Mouse (Mus musculus): ENCODE data around the gene Sntg2. TPM values are rescaled to one million over a fixed set of nuclear protein-coding genes. Genes with fewer than 3 reads are reported as not detected.
A peak's percentile ranks its signal among the peaks of the same experiment; 100 is the strongest.

Gene Sntg2
- total and polyA plus RNA-seq, 3 experiments, result 0.29 to 0.55 (median 0.48) TPM

DNA sequence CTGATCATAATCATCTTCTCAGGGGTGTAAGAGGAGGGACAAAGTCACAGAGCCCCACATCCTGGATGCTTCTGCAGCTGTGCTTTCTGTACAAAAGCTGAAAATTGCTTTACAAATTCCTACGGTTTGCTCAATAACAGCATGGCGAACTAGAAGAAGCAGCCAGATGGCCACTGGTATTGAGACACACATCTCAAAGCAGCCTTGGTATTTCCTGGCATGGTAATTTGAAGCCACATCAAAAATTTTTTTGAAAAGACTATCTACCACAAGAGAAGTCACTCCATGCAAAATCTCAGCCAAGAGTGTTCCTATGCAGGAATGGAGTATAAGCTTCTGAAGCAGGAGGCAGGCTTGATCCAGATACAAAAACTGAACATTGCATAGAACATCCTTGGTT is 195.6 kb downstream of the Sntg2 start:
- 82% methylated on average over 2 of the region's 2 CpGs for WGBS
- H3K27me3 ChIP-seq (ENCODE audit: control insufficient read depth, insufficient read depth, low read length), result no peaks in the 10 kb centered on the region
- TF ChIP-seq POLR2A (IDR thresholded peaks at IDR 0.05; ENCODE audit: insufficient read depth, low read depth, low read length) (no peak), CTCF (IDR thresholded peaks at IDR 0.05) (no peak), EP300 (IDR thresholded peaks at IDR 0.05; ENCODE audit: insufficient read depth, low read depth, low read length) (no peak)
- no peaks in the 10 kb centered on the region for H3K36me3 ChIP-seq (ENCODE audit: control insufficient read depth, insufficient read depth, low read length)
- no peaks in the 10 kb centered on the region for H3K4me1 ChIP-seq (ENCODE audit: control insufficient read depth, insufficient read depth, low read length)
- no peak overlapping the region for H3K4me3 ChIP-seq
- no peaks in the 10 kb centered on the region for H3K79me2 ChIP-seq (replicated peaks; ENCODE audit: control insufficient read depth, insufficient read depth, low read length)
- intact Hi-C loops (cut with DNase I), result no loop called here
- no peak overlapping the region for H3K27ac ChIP-seq
- DNase-seq, result no peak
- H3K9ac ChIP-seq (ENCODE audit: low read depth, low read length), result no peak overlapping the region

DNA sequence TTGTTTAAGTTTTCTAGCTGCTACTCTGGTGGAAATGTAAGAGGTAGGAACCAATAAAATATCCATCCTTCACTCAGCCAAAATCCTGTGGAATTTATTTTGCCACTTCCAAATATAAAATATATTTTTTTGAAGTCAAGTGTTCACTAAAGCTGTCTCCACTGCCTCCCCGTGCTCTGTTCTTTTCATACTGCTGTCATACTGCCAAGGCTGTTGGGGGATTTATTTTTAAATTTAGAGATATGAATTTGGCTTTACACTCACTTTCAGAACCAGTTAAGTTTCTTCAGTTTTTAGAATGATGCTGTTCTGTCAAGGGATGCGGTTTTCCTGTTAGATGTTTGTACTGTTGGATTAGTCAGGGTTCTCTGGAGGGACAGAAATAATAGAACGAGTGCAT is 204.7 kb downstream of the Sntg2 start:
- no peak overlapping the region for H3K9ac ChIP-seq (ENCODE audit: low read depth, low read length)
- H3K79me2 ChIP-seq (replicated peaks; ENCODE audit: control insufficient read depth, insufficient read depth, low read length), result no peaks in the 10 kb centered on the region
- no peaks in the 10 kb centered on the region; the same call in 1 of the 2 replicates for H3K27me3 ChIP-seq (ENCODE audit: control insufficient read depth, insufficient read depth, low read length)
- no peak overlapping the region for H3K27ac ChIP-seq
- no peaks in the 10 kb centered on the region; the same call in none of the 2 replicates for H3K4me1 ChIP-seq (ENCODE audit: control insufficient read depth, insufficient read depth, low read length)
- intact Hi-C loops (cut with DNase I), result no loop called here
- no peaks in the 10 kb centered on the region; the same call in 1 of the 2 replicates for H3K36me3 ChIP-seq (ENCODE audit: control insufficient read depth, insufficient read depth, low read length)
- H3K4me3 ChIP-seq, result no peak overlapping the region
- WGBS, result 36% methylated on average over 3 of the region's 3 CpGs
- TF ChIP-seq EP300 (IDR thresholded peaks at IDR 0.05; ENCODE audit: insufficient read depth, low read depth, low read length) (no peak), CTCF (IDR thresholded peaks at IDR 0.05) (no peak), POLR2A (IDR thresholded peaks at IDR 0.05; ENCODE audit: insufficient read depth, low read depth, low read length) (no peak)
- no peak for DNase-seq

DNA sequence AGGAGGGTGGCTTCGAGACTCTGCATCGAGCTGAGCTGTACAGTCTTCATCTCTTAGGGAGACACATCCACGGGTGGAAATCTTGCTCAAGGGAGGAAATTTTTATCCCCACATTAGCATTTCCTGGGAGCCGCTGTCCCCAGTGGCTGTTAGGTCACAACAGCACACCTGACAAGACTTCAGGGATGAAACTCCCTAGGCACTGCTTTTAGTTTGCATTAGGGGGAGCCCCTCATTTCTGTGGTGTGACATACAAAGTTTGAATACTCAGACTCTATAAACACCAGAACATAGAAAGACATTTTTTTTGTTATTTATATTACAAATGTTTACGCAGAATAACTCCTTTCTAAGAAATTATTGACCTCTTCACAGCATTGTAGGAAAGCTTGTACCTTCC is 208.6 kb downstream of the Sntg2 start:
- H3K27me3 ChIP-seq (ENCODE audit: control insufficient read depth, insufficient read depth, low read length), result no peaks in the 10 kb centered on the region; the same call in 1 of the 2 replicates
- no peak overlapping the region for H3K27ac ChIP-seq
- H3K79me2 ChIP-seq (replicated peaks; ENCODE audit: control insufficient read depth, insufficient read depth, low read length), result no peaks in the 10 kb centered on the region
- 79% methylated on average over 5 of the region's 5 CpGs for WGBS
- no peak overlapping the region for H3K4me3 ChIP-seq
- H3K9ac ChIP-seq (ENCODE audit: low read depth, low read length), result no peak overlapping the region
- intact Hi-C loops (cut with DNase I), result no loop called here
- no peak for DNase-seq
- TF ChIP-seq CTCF (IDR thresholded peaks at IDR 0.05) (no peak), EP300 (IDR thresholded peaks at IDR 0.05; ENCODE audit: insufficient read depth, low read depth, low read length) (no peak), POLR2A (IDR thresholded peaks at IDR 0.05; ENCODE audit: insufficient read depth, low read depth, low read length) (no peak)
- H3K4me1 ChIP-seq (ENCODE audit: control insufficient read depth, insufficient read depth, low read length), result peaks cover 4% of the 10 kb centered on the region
- H3K36me3 ChIP-seq (ENCODE audit: control insufficient read depth, insufficient read depth, low read length), result no peaks in the 10 kb centered on the region; the same call in 1 of the 2 replicates

DNA sequence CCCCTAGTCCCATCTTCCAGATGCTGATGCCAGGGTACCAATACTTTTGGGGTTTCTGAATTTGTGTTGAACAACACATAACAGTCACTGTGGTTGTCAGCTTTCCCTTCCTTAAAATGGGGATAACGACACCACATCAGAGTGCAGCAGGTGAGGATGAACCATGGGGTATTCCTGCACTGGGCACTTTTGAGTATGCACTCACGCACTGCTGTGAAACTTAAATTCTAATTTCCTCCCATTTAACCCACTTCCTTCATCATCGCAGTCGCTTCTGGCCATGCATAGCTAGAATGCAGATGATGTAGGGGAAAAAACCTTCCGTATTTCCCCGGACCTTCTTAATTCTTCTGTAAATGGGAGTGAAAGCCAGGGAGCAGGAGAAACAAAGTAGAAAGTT is 209.2 kb downstream of the Sntg2 start:
- no peak overlapping the region for H3K9ac ChIP-seq (ENCODE audit: low read depth, low read length)
- H3K27me3 ChIP-seq (ENCODE audit: control insufficient read depth, insufficient read depth, low read length), result no peaks in the 10 kb centered on the region; the same call in 1 of the 2 replicates
- peaks cover 6% of the 10 kb centered on the region for H3K4me1 ChIP-seq (ENCODE audit: control insufficient read depth, insufficient read depth, low read length)
- H3K4me3 ChIP-seq, result no peak overlapping the region
- no peak for TF ChIP-seq POLR2A (IDR thresholded peaks at IDR 0.05; ENCODE audit: insufficient read depth, low read depth, low read length)
- no peak for TF ChIP-seq EP300 (IDR thresholded peaks at IDR 0.05; ENCODE audit: insufficient read depth, low read depth, low read length)
- TF ChIP-seq CTCF (IDR thresholded peaks at IDR 0.05), result no peak
- no peaks in the 10 kb centered on the region for H3K79me2 ChIP-seq (replicated peaks; ENCODE audit: control insufficient read depth, insufficient read depth, low read length)
- no peak for DNase-seq
- WGBS, result 90% methylated on average over 6 of the region's 6 CpGs
- H3K27ac ChIP-seq, result no peak overlapping the region
- intact Hi-C loops (cut with DNase I), result no loop called here
- H3K36me3 ChIP-seq (ENCODE audit: control insufficient read depth, insufficient read depth, low read length), result no peaks in the 10 kb centered on the region; the same call in 1 of the 2 replicates

- Histone ChIP-seq H3K79me2 (replicated peaks; ENCODE audit: control insufficient read depth, insufficient read depth, low read length) (no peaks in the 10 kb centered on the region), H3K36me3 (ENCODE audit: control insufficient read depth, insufficient read depth, low read length) (no peaks in the 10 kb centered on the region), H3K27ac (no peak overlapping the region), H3K4me1 (ENCODE audit: control insufficient read depth, insufficient read depth, low read length) (peaks cover 6% of the 10 kb centered on the region; the same call in 1 of the 2 replicates), H3K4me3 (no peak overlapping the region), H3K27me3 (ENCODE audit: control insufficient read depth, insufficient read depth, low read length) (no peaks in the 10 kb centered on the region; the same call in 1 of the 2 replicates), H3K9ac (ENCODE audit: low read depth, low read length) (no peak overlapping the region)
- DNase-seq, result no peak
- WGBS, result 82% methylated on average over 5 of the region's 5 CpGs
- TF ChIP-seq CTCF (IDR thresholded peaks at IDR 0.05) (no peak), POLR2A (IDR thresholded peaks at IDR 0.05; ENCODE audit: insufficient read depth, low read depth, low read length) (no peak), EP300 (IDR thresholded peaks at IDR 0.05; ENCODE audit: insufficient read depth, low read depth, low read length) (no peak)
- intact Hi-C loops (cut with DNase I), result no loop called here
Measured at GRCm38 (mm10) chr12:30161731-30162406, 211.3 kb downstream of the Sntg2 start.

DNA sequence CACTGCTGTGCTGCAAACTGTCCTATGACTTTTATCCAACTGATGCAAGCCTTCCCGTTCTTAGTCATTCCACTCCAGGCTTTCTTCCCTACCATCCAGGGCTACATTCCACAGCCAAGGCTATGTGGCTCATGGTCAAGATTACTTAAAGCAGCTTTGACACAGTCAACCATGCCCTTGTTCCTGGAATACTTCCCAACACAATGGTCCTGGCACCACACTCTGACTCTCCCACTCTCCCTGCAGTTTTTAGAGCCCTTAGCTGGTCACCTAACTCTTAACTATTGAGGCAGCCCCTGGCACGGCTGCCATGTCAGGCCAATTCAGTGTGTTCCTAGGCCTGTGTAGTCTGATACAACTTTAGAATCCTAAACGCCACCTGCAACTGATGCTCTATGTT is 212.7 kb downstream of the Sntg2 start:
- WGBS, result 45% methylated on average over 3 of the region's 3 CpGs
- Histone ChIP-seq H3K4me3 (no peak overlapping the region), H3K27me3 (ENCODE audit: control insufficient read depth, insufficient read depth, low read length) (no peaks in the 10 kb centered on the region), H3K4me1 (ENCODE audit: control insufficient read depth, insufficient read depth, low read length) (peaks cover 6% of the 10 kb centered on the region; the same call in 1 of the 2 replicates), H3K27ac (peak overlapping the region; percentile 38; the same call in 1 of the 2 replicates), H3K36me3 (ENCODE audit: control insufficient read depth, insufficient read depth, low read length) (no peaks in the 10 kb centered on the region), H3K9ac (ENCODE audit: low read depth, low read length) (no peak overlapping the region), H3K79me2 (replicated peaks; ENCODE audit: control insufficient read depth, insufficient read depth, low read length) (no peaks in the 10 kb centered on the region)
- no peak for TF ChIP-seq POLR2A (IDR thresholded peaks at IDR 0.05; ENCODE audit: insufficient read depth, low read depth, low read length)
- TF ChIP-seq CTCF (IDR thresholded peaks at IDR 0.05), result no peak
- TF ChIP-seq EP300 (IDR thresholded peaks at IDR 0.05; ENCODE audit: insufficient read depth, low read depth, low read length), result no peak
- intact Hi-C loops (cut with DNase I), result no loop called here
- peak; percentile 28 to 45 for DNase-seq

Data from heart, adult 2 months (tissue).